Mouse (Mus musculus): ENCODE measurements at regions not wholly inside any gene's neighbourhood (a gene's known extent, or its start where the extent isn't known, plus 50 kb on each side); places are given as distances from the start of the nearest gene placed in this dataset.

- WGBS: 95% methylated on average over 1 of the region's 1 CpGs
These were observed 505.4 kb upstream of the Fbxo33 start for GRCm38 (mm10) chr12:59724951-59725350.

GRCm38 (mm10) chr12:59722471-59723182 is 503.1 kb upstream of the Fbxo33 start:
- no peak overlapping the region for H3K27ac ChIP-seq
- no peaks in the 10 kb centered on the region for H3K9me3 ChIP-seq (replicated peaks)
- no peaks in the 10 kb centered on the region for H3K36me3 ChIP-seq
- H3K4me3 ChIP-seq: no peak overlapping the region
- no peak for DNase-seq (ENCODE audit: low spot score)
- no peaks in the 10 kb centered on the region for H3K4me1 ChIP-seq
- whole genome bisulfite sequencing: 87% methylated on average over 6 of the region's 6 CpGs
- H3K27me3 ChIP-seq (ENCODE audit: low read depth, poor library complexity, severe bottlenecking): no peaks in the 10 kb centered on the region

More at GRCm38 (mm10) chr12:59724951-59725350, 505.4 kb upstream of the Fbxo33 start:
- Histone ChIP-seq H3K27me3 (ENCODE audit: low read depth, poor library complexity, severe bottlenecking) (no peaks in the 10 kb centered on the region), H3K4me3 (no peak overlapping the region), H3K4me1 (no peaks in the 10 kb centered on the region), H3K9me3 (replicated peaks) (no peaks in the 10 kb centered on the region), H3K36me3 (no peaks in the 10 kb centered on the region), H3K27ac (no peak overlapping the region)
- no peak for DNase-seq (ENCODE audit: low spot score)

- Histone ChIP-seq H3K9me3 (replicated peaks) (no peaks in the 10 kb centered on the region), H3K27me3 (ENCODE audit: low read depth, poor library complexity, severe bottlenecking) (no peaks in the 10 kb centered on the region), H3K36me3 (no peaks in the 10 kb centered on the region), H3K4me3 (no peak overlapping the region), H3K4me1 (no peaks in the 10 kb centered on the region), H3K27ac (no peak overlapping the region)
- no peak for DNase-seq (ENCODE audit: low spot score)
- WGBS: 91% methylated on average over 3 of the region's 3 CpGs
These were observed 493.7 kb upstream of the Fbxo33 start for GRCm38 (mm10) chr12:59713216-59713615.

- H3K27me3 ChIP-seq (ENCODE audit: low read depth, poor library complexity, severe bottlenecking): no peaks in the 10 kb centered on the region
- no peaks in the 10 kb centered on the region for H3K4me1 ChIP-seq
- no peak overlapping the region for H3K4me3 ChIP-seq
- WGBS: 93% methylated on average over 2 of the region's 2 CpGs
- no peak for DNase-seq (ENCODE audit: low spot score)
- no peak overlapping the region for H3K27ac ChIP-seq
- H3K9me3 ChIP-seq (replicated peaks): no peaks in the 10 kb centered on the region
- H3K36me3 ChIP-seq: no peaks in the 10 kb centered on the region
These were observed 463.7 kb upstream of the Fbxo33 start for GRCm38 (mm10) chr12:59683235-59683634.

GRCm38 (mm10) chr12:59663161-59663560 is 443.6 kb upstream of the Fbxo33 start:
- DNase-seq (ENCODE audit: low spot score): no peak
- Histone ChIP-seq H3K9me3 (replicated peaks) (no peaks in the 10 kb centered on the region), H3K27me3 (ENCODE audit: low read depth, poor library complexity, severe bottlenecking) (no peaks in the 10 kb centered on the region), H3K4me3 (no peak overlapping the region), H3K36me3 (no peaks in the 10 kb centered on the region), H3K4me1 (no peaks in the 10 kb centered on the region), H3K27ac (no peak overlapping the region)

GRCm38 (mm10) chr12:59630678-59631077 is 411.2 kb upstream of the Fbxo33 start:
- no peak overlapping the region for H3K4me3 ChIP-seq
- DNase-seq (ENCODE audit: low spot score): no peak
- no peaks in the 10 kb centered on the region for H3K9me3 ChIP-seq (replicated peaks)
- H3K36me3 ChIP-seq: no peaks in the 10 kb centered on the region
- H3K27me3 ChIP-seq (ENCODE audit: low read depth, poor library complexity, severe bottlenecking): no peaks in the 10 kb centered on the region
- 78% methylated on average over 1 of the region's 1 CpGs for WGBS
- H3K27ac ChIP-seq: no peak overlapping the region
- H3K4me1 ChIP-seq: no peaks in the 10 kb centered on the region

- DNase-seq (ENCODE audit: low spot score): no peak
- Histone ChIP-seq H3K36me3 (no peaks in the 10 kb centered on the region), H3K27ac (no peak overlapping the region), H3K4me3 (no peak overlapping the region), H3K9me3 (replicated peaks) (no peaks in the 10 kb centered on the region), H3K4me1 (no peaks in the 10 kb centered on the region), H3K27me3 (ENCODE audit: low read depth, poor library complexity, severe bottlenecking) (no peaks in the 10 kb centered on the region)
- 82% methylated on average over 3 of the region's 3 CpGs for WGBS
These were observed 403.6 kb upstream of the Fbxo33 start for GRCm38 (mm10) chr12:59623147-59623546.

GRCm38 (mm10) chr12:59621132-59621531 is 401.6 kb upstream of the Fbxo33 start:
- Histone ChIP-seq H3K27ac (no peak overlapping the region), H3K4me1 (no peaks in the 10 kb centered on the region), H3K9me3 (replicated peaks) (no peaks in the 10 kb centered on the region), H3K4me3 (no peak overlapping the region), H3K36me3 (no peaks in the 10 kb centered on the region), H3K27me3 (ENCODE audit: low read depth, poor library complexity, severe bottlenecking) (no peaks in the 10 kb centered on the region)
- WGBS: 75% methylated on average over 2 of the region's 2 CpGs
- no peak for DNase-seq (ENCODE audit: low spot score)

- Histone ChIP-seq H3K4me3 (no peak overlapping the region), H3K9me3 (replicated peaks) (no peaks in the 10 kb centered on the region), H3K27me3 (ENCODE audit: low read depth, poor library complexity, severe bottlenecking) (no peaks in the 10 kb centered on the region), H3K36me3 (no peaks in the 10 kb centered on the region), H3K4me1 (no peaks in the 10 kb centered on the region), H3K27ac (no peak overlapping the region)
- DNase-seq (ENCODE audit: low spot score): no peak
- 93% methylated on average over 2 of the region's 2 CpGs for WGBS
These were observed 400.8 kb upstream of the Fbxo33 start for GRCm38 (mm10) chr12:59620340-59620739.

GRCm38 (mm10) chr12:59616075-59616474 is 396.6 kb upstream of the Fbxo33 start:
- H3K27me3 ChIP-seq (ENCODE audit: low read depth, poor library complexity, severe bottlenecking): no peaks in the 10 kb centered on the region
- H3K9me3 ChIP-seq (replicated peaks): no peaks in the 10 kb centered on the region
- no peak for DNase-seq (ENCODE audit: low spot score)
- no peaks in the 10 kb centered on the region for H3K36me3 ChIP-seq
- no peak overlapping the region for H3K4me3 ChIP-seq
- WGBS: 78% methylated on average over 3 of the region's 3 CpGs
- H3K4me1 ChIP-seq: no peaks in the 10 kb centered on the region
- H3K27ac ChIP-seq: no peak overlapping the region

GRCm38 (mm10) chr12:59599785-59600184 is 380.3 kb upstream of the Fbxo33 start:
- Histone ChIP-seq H3K4me1 (no peaks in the 10 kb centered on the region), H3K9me3 (replicated peaks) (no peaks in the 10 kb centered on the region), H3K4me3 (no peak overlapping the region), H3K27me3 (ENCODE audit: low read depth, poor library complexity, severe bottlenecking) (no peaks in the 10 kb centered on the region), H3K27ac (no peak overlapping the region), H3K36me3 (no peaks in the 10 kb centered on the region)
- DNase-seq (ENCODE audit: low spot score): no peak
- 91% methylated on average over 9 of the region's 9 CpGs for WGBS

- no peak overlapping the region for H3K27ac ChIP-seq
- no peaks in the 10 kb centered on the region for H3K27me3 ChIP-seq (ENCODE audit: low read depth, poor library complexity, severe bottlenecking)
- no peaks in the 10 kb centered on the region for H3K4me1 ChIP-seq
- no peak overlapping the region for H3K4me3 ChIP-seq
- DNase-seq (ENCODE audit: low spot score): no peak
- no peaks in the 10 kb centered on the region for H3K36me3 ChIP-seq
- no peaks in the 10 kb centered on the region for H3K9me3 ChIP-seq (replicated peaks)
- 98% methylated on average over 2 of the region's 2 CpGs for WGBS
These were observed 369.8 kb upstream of the Fbxo33 start for GRCm38 (mm10) chr12:59589354-59589753.

GRCm38 (mm10) chr12:59582587-59582986 is 363.1 kb upstream of the Fbxo33 start:
- WGBS: 83% methylated on average over 1 of the region's 1 CpGs
- Histone ChIP-seq H3K27ac (no peak overlapping the region), H3K27me3 (ENCODE audit: low read depth, poor library complexity, severe bottlenecking) (no peaks in the 10 kb centered on the region), H3K4me3 (no peak overlapping the region), H3K9me3 (replicated peaks) (no peaks in the 10 kb centered on the region), H3K36me3 (no peaks in the 10 kb centered on the region), H3K4me1 (no peaks in the 10 kb centered on the region)
- DNase-seq (ENCODE audit: low spot score): no peak

- Histone ChIP-seq H3K9me3 (replicated peaks) (no peaks in the 10 kb centered on the region), H3K27ac (no peak overlapping the region), H3K36me3 (no peaks in the 10 kb centered on the region), H3K27me3 (ENCODE audit: low read depth, poor library complexity, severe bottlenecking) (no peaks in the 10 kb centered on the region), H3K4me3 (no peak overlapping the region), H3K4me1 (no peaks in the 10 kb centered on the region)
- 95% methylated on average over 5 of the region's 5 CpGs for WGBS
- no peak for DNase-seq (ENCODE audit: low spot score)
These were observed 360.2 kb upstream of the Fbxo33 start for GRCm38 (mm10) chr12:59579694-59580093.

All from limb, embryonic 10.5 days (tissue).